Mouse (Mus musculus) left cerebral cortex, postnatal 4 days (tissue): ENCODE results near the gene Phkg2. TPM values are rescaled to one million over a fixed set of nuclear protein-coding genes. Genes with fewer than 3 reads are reported as not detected.
"Not testable (repeated sequence)": the region's sequence is repeated elsewhere in the genome, so short reads cannot be mapped to it uniquely, and the experiment has no call there.

Source experiments
- DNase-seq: peaks from one replicate; pipeline ENCODE4 v3.0.0-alpha.2; 2022
- intact Hi-C: fragments of 180-260 bp; cut with DNase I; formaldehyde crosslinking; loops from one replicate; pipeline ENCODE4 v1.15.1; 2025
- total RNA-seq, 2 experiments: library from RNA; stranded (reverse); gene quantifications; 2 replicates each; pipeline ENCODE4 v1.2.3; 2021

The Phkg2 gene
- total RNA-seq, 2 experiments from 2014 or later = 69.5 to 70.1 TPM

GRCm38 (mm10) chr7:127601735-127602134 lies 28.6 kb downstream of the Phkg2 start:
- no peak for DNase-seq
- intact Hi-C loops = no loop called here

GRCm38 (mm10) chr7:127602903-127603302 lies 29.8 kb downstream of the Phkg2 start:
- intact Hi-C loops = no loop called here

GRCm38 (mm10) chr7:127604256-127604655 lies 31.1 kb downstream of the Phkg2 start:
- no peak for DNase-seq
- intact Hi-C loops = no loop called here

More at GRCm38 (mm10) chr7:127602903-127603302, 29.8 kb downstream of the Phkg2 start:
- no peak for DNase-seq

GRCm38 (mm10) chr7:127607150-127607549 lies 34.0 kb downstream of the Phkg2 start:
- no peak for DNase-seq
- intact Hi-C loops = no loop called here

GRCm38 (mm10) chr7:127611011-127611410 lies 37.9 kb downstream of the Phkg2 start:
- intact Hi-C loops = no loop called here
- DNase-seq = no peak

GRCm38 (mm10) chr7:127611561-127611960 lies 38.4 kb downstream of the Phkg2 start:
- intact Hi-C loops = no loop called here
- no peak for DNase-seq

- intact Hi-C loops = no loop called here
- DNase-seq = no peak
Observed at GRCm38 (mm10) chr7:127613501-127613900, 40.4 kb downstream of the Phkg2 start.

- intact Hi-C loops = no loop called here
- no peak for DNase-seq
Observed at GRCm38 (mm10) chr7:127614091-127614490, 41.0 kb downstream of the Phkg2 start.

GRCm38 (mm10) chr7:127614511-127614890 lies 41.4 kb downstream of the Phkg2 start:
- intact Hi-C loops = no loop called here
- DNase-seq = peak; percentile 28

GRCm38 (mm10) chr7:127614891-127615843 lies 42.0 kb downstream of the Phkg2 start, which contains the start of gene Zfp629:
Gene Zfp629, minus strand, starts transcription at chr7:127615797.
- intact Hi-C loops = no loop called here
- peak; percentile 87 for DNase-seq

GRCm38 (mm10) chr7:127616336-127616735 lies 43.2 kb downstream of the Phkg2 start:
- DNase-seq = no peak
- intact Hi-C loops = no loop called here

- DNase-seq = no peak
- intact Hi-C loops = no loop called here
Observed at GRCm38 (mm10) chr7:127616881-127617280, 43.7 kb downstream of the Phkg2 start.

- intact Hi-C loops = no loop called here
Observed at GRCm38 (mm10) chr7:127617962-127618361, 44.8 kb downstream of the Phkg2 start.

GRCm38 (mm10) chr7:127618402-127618801 lies 45.3 kb downstream of the Phkg2 start:
- intact Hi-C loops, DNase-seq: not testable (repeated sequence)

More at GRCm38 (mm10) chr7:127617962-127618361, 44.8 kb downstream of the Phkg2 start:
- DNase-seq = no peak

- intact Hi-C loops = no loop called here
- DNase-seq = no peak
Observed at GRCm38 (mm10) chr7:127626039-127626438, 52.9 kb downstream of the Phkg2 start.

GRCm38 (mm10) chr7:127626471-127626870 lies 53.3 kb downstream of the Phkg2 start:
- intact Hi-C loops = no loop called here
- no peak for DNase-seq

GRCm38 (mm10) chr7:127628646-127629045 lies 55.5 kb downstream of the Phkg2 start:
- intact Hi-C loops = no loop called here
- DNase-seq = no peak

GRCm38 (mm10) chr7:127631416-127631815 lies 58.3 kb downstream of the Phkg2 start:
- DNase-seq = no peak
- intact Hi-C loops = no loop called here
